Mouse (Mus musculus) lung, embryonic 16.5 days (tissue): ENCODE results near the gene Mmp7. TPM values are rescaled to one million over a fixed set of nuclear protein-coding genes. Genes with fewer than 3 reads are reported as not detected.
A peak's percentile ranks its signal among the peaks of the same experiment; 100 is the strongest.

Experiments used
- ATAC-seq: fragments of 200-750 bp; cut with Nextera tagmentation; 2 replicates; pipeline ENCODE4 v1.8.0; 2017; ENCODE audit warnings: low read depth, mild to moderate bottlenecking, moderate library complexity
- H3K27ac ChIP-seq: fragments of 300-500 bp; sonication (generic); 2 replicates; pipeline ENCODE4 v1.5.1; 2014; ENCODE audit warnings: mild to moderate bottlenecking, control low read depth, low read length
- H3K27me3 ChIP-seq: fragments of 300-500 bp; sonication (generic); 2 replicates; pipeline ENCODE4 v1.6.1; 2014; ENCODE audit warnings: low read depth, low read length, mixed read lengths; ENCODE audit not compliant: control insufficient read depth, insufficient read depth
- H3K36me3 ChIP-seq: fragments of 300-500 bp; sonication (generic); 2 replicates; pipeline ENCODE4 v1.6.1; 2014; ENCODE audit warnings: low read length; ENCODE audit not compliant: control insufficient read depth, insufficient read depth
- H3K4me1 ChIP-seq: fragments of 300-500 bp; sonication (generic); replicated peaks from 2 replicates; pipeline ENCODE4 v1.6.1; 2014; ENCODE audit warnings: low read length, mixed read lengths; ENCODE audit not compliant: control insufficient read depth, insufficient read depth
- H3K4me2 ChIP-seq: fragments of 300-500 bp; sonication (generic); 2 replicates; pipeline ENCODE4 v1.6.1; 2014; ENCODE audit warnings: low read depth, low read length, control low read depth
- H3K4me3 ChIP-seq: fragments of 300-500 bp; sonication (generic); 2 replicates; pipeline ENCODE4 v1.5.1; 2014; ENCODE audit warnings: mild to moderate bottlenecking, low read length, control low read depth
- H3K9ac ChIP-seq: fragments of 300-500 bp; sonication (generic); 2 replicates; pipeline ENCODE4 v1.6.1; 2014; ENCODE audit warnings: low read length, control low read depth
- H3K9me3 ChIP-seq: fragments of 300-500 bp; sonication (generic); 2 replicates; pipeline ENCODE4 v1.6.1; 2016; ENCODE audit warnings: low read length; ENCODE audit not compliant: control insufficient read depth
- WGBS: fragments of 180-500 bp; shearing (Covaris S2); extraction: QIAGEN DNeasy Blood & Tissue Kit; methylation state at CpG from one replicate; pipeline ENCODE4 v1.1.7; 2014; 5-methylcytosine and 5-hydroxymethylcytosine counted together
- polyA plus RNA-seq: library from polyadenylated mRNA; unstranded; fragments of >200 nt; fragmentation: Nextera tagmentation; extraction: Ambion mirVana; gene quantifications from 2 replicates; pipeline ENCODE4 v1.2.1, GENCODE M21; 2015

Mmp7 gene
- polyA plus RNA-seq, 1 experiment from 2014 or later, result not detected

- no peak overlapping the region for H3K27ac ChIP-seq
- no peak overlapping the region for H3K4me3 ChIP-seq
- 68% methylated on average over 2 of the region's 2 CpGs for WGBS
- no peaks in the 10 kb centered on the region for H3K4me1 ChIP-seq
- no peak overlapping the region for H3K9ac ChIP-seq
- no peaks in the 10 kb centered on the region for H3K9me3 ChIP-seq
- no peaks in the 10 kb centered on the region for H3K36me3 ChIP-seq
- H3K27me3 ChIP-seq, result no peaks in the 10 kb centered on the region
- ATAC-seq, result no peak
- H3K4me2 ChIP-seq, result no peak overlapping the region
Observed at GRCm38 (mm10) chr9:7678154-7678837, 13.6 kb upstream of the Mmp7 start.

DNA sequence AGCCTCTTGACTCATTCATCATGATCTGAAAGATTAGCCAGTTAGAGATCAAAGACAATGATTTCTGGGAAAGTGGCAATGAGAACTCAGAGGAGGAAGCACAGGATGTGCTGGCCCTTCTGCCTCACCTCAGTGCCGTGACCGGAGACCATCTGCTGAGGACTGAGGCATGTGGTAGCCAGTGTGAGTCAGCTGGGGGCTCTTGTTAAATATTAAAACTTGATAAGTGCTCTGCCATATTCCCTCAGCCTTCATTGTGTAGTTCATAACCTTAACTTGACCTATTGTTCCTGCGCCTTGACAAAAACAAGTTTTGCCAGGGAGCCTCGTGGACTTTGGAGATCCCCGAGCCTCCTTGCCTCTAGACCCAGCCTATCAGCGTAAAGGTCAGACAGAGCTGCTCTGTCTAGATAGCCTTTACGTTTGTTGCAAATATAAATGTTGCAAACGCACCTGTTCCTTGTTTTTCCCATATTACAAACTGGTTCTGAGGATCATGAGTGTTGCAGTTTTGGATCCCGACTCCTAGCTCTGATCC lies 9.7 kb upstream of the Mmp7 start:
- no peaks in the 10 kb centered on the region for H3K9me3 ChIP-seq
- no peak overlapping the region for H3K4me3 ChIP-seq
- no peak for ATAC-seq
- WGBS, result 61% methylated on average over 9 of the region's 9 CpGs
- no peak overlapping the region for H3K9ac ChIP-seq
- H3K4me1 ChIP-seq, result no peaks in the 10 kb centered on the region
- H3K36me3 ChIP-seq, result no peaks in the 10 kb centered on the region
- H3K27me3 ChIP-seq, result no peaks in the 10 kb centered on the region
- no peak overlapping the region for H3K27ac ChIP-seq
- no peak overlapping the region for H3K4me2 ChIP-seq

DNA sequence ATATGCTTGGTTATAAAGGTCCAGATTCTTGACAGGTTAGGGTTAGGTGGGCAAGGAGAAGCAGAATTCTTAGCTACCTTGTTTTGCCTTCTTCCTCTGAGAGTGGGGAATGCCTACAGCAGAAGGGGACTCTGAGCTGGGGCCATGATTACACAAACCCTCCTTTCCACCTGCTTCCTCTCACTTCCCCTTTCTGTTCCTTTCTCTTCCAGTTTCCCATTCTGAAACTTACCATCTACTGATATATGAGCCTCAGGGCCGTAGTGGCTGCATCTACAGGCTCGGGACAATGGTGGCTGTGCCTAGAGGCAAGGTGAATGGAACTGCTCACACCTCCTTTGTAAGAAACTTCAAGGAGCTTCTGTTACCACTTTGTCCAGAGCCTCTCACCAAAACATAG lies 5.9 kb upstream of the Mmp7 start:
- Histone ChIP-seq H3K4me2 (no peak overlapping the region), H3K27ac (no peak overlapping the region), H3K4me3 (no peak overlapping the region), H3K36me3 (no peaks in the 10 kb centered on the region), H3K4me1 (no peaks in the 10 kb centered on the region), H3K27me3 (no peaks in the 10 kb centered on the region), H3K9me3 (no peaks in the 10 kb centered on the region), H3K9ac (no peak overlapping the region)
- no peak for ATAC-seq
- 83% methylated on average over 2 of the region's 2 CpGs for WGBS

GRCm38 (mm10) chr9:7689799-7690198 lies 2.1 kb upstream of the Mmp7 start:
- Histone ChIP-seq H3K9ac (no peak overlapping the region), H3K36me3 (no peaks in the 10 kb centered on the region), H3K27me3 (no peaks in the 10 kb centered on the region), H3K4me1 (no peaks in the 10 kb centered on the region), H3K4me2 (no peak overlapping the region), H3K9me3 (no peaks in the 10 kb centered on the region), H3K4me3 (no peak overlapping the region), H3K27ac (no peak overlapping the region)
- ATAC-seq, result no peak
- WGBS, result 39% methylated on average over 6 of the region's 6 CpGs

DNA sequence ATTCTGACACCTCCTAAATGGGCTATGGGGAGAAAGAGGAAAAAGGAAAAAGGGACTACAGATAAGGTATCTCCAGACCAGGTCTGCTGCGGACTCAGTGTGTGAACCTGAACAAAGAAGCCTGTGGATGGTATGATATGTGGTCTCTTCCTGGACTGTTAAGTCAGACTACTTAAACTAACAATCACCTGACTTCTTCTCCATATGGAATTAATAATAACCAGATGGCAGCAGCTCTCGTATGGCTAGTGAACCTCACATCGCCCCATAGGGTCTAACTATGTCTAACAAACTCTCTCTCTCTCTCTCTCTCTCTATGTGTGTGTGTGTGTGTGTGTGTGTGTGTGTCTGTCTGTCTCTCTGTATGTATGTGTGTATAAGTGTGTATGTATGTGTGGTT lies 2.1 kb downstream of the Mmp7 start:
- no peak overlapping the region for H3K27ac ChIP-seq
- H3K9ac ChIP-seq, result no peak overlapping the region
- H3K4me1 ChIP-seq, result no peaks in the 10 kb centered on the region
- H3K36me3 ChIP-seq, result no peaks in the 10 kb centered on the region
- H3K9me3 ChIP-seq, result no peaks in the 10 kb centered on the region
- no peak overlapping the region for H3K4me3 ChIP-seq
- no peak for ATAC-seq
- WGBS, result 78% methylated on average over 3 of the region's 3 CpGs
- no peaks in the 10 kb centered on the region for H3K27me3 ChIP-seq
- H3K4me2 ChIP-seq, result no peak overlapping the region

DNA sequence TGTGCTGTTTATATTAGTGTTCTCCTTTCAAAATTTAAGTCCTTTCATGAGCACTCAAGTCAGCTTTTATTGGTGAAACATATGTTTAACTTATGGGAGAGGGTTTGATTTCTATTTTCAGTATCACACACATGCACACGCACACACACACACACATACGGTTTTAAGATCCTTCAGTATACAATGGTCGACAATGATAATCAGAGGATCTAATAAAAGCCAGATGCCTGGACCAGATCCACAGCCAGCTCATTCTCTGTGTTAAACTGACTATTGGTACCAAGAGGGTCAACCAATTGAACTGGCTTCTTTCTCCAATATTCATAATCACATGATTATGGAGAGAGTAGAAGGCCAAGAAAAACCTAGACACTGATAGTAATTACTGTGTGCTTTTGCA lies 3.8 kb downstream of the Mmp7 start:
- H3K4me2 ChIP-seq, result no peak overlapping the region
- no peaks in the 10 kb centered on the region for H3K4me1 ChIP-seq
- H3K4me3 ChIP-seq, result no peak overlapping the region
- WGBS, result 80% methylated on average over 3 of the region's 3 CpGs
- H3K9me3 ChIP-seq, result no peaks in the 10 kb centered on the region
- ATAC-seq, result no peak
- H3K36me3 ChIP-seq, result no peaks in the 10 kb centered on the region
- H3K27me3 ChIP-seq, result no peaks in the 10 kb centered on the region
- no peak overlapping the region for H3K27ac ChIP-seq
- H3K9ac ChIP-seq, result no peak overlapping the region

GRCm38 (mm10) chr9:7708698-7709097 lies 16.8 kb downstream of the Mmp7 start:
- peak; percentile 54; the same call in 1 of the 2 replicates for ATAC-seq
- Histone ChIP-seq H3K9me3 (no peaks in the 10 kb centered on the region), H3K27me3 (no peaks in the 10 kb centered on the region), H3K4me3 (no peak overlapping the region), H3K4me1 (no peaks in the 10 kb centered on the region), H3K4me2 (no peak overlapping the region), H3K9ac (no peak overlapping the region), H3K36me3 (no peaks in the 10 kb centered on the region), H3K27ac (no peak overlapping the region)
- 37% methylated on average over 6 of the region's 6 CpGs for WGBS

DNA sequence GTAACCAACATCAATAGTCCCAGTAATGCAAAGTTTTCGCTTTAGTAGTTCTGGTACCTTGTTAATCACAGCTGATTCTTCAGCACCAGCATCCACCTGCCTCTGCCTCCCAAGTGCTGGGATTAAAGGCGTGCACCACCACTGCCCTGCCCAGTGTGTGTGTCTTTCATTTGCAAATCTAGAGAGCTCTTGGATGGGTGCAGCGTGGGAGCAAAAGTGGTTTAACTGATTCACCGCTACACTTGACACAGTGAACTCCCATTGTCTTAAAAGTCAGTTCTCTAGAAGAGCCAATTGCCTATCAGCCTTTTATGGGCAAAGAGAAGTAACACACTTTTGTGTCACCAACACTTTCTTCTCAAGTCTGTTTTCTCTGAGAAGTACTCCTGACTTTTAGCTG lies 19.3 kb downstream of the Mmp7 start:
- H3K4me1 ChIP-seq, result no peaks in the 10 kb centered on the region
- WGBS, result 72% methylated on average over 4 of the region's 4 CpGs
- no peak overlapping the region for H3K4me2 ChIP-seq
- H3K4me3 ChIP-seq, result no peak overlapping the region
- H3K36me3 ChIP-seq, result no peaks in the 10 kb centered on the region
- no peak overlapping the region for H3K9ac ChIP-seq
- ATAC-seq, result no peak
- H3K9me3 ChIP-seq, result no peaks in the 10 kb centered on the region
- H3K27ac ChIP-seq, result no peak overlapping the region
- H3K27me3 ChIP-seq, result no peaks in the 10 kb centered on the region

GRCm38 (mm10) chr9:7714062-7714907 lies 22.4 kb downstream of the Mmp7 start:
- Histone ChIP-seq H3K27me3 (no peaks in the 10 kb centered on the region), H3K4me1 (no peaks in the 10 kb centered on the region), H3K4me3 (no peak overlapping the region), H3K36me3 (no peaks in the 10 kb centered on the region), H3K27ac (no peak overlapping the region), H3K9ac (no peak overlapping the region), H3K4me2 (no peak overlapping the region), H3K9me3 (no peaks in the 10 kb centered on the region)
- 29% methylated on average over 4 of the region's 4 CpGs for WGBS
- no peak for ATAC-seq
